Mouse (Mus musculus) testis, adult 2 months (tissue): ENCODE data around the gene Zfp646.

Experiments used
- CTCF ChIP-seq: fragments of 200-500 bp; IDR thresholded peaks from 2 replicates; pipeline ENCODE4 v1.5.1; 2012; ENCODE audit warnings: low read depth, mild to moderate bottlenecking, inconsistent platforms, low read length, moderate library complexity; ENCODE audit not compliant: control insufficient read depth, insufficient read depth, insufficient replicate concordance
- POLR2A ChIP-seq: fragments of 200-500 bp; IDR thresholded peaks from 2 replicates; pipeline ENCODE4 v1.6.1; 2012; ENCODE audit warnings: low read depth, mild to moderate bottlenecking, inconsistent platforms, low read length, moderate library complexity; ENCODE audit not compliant: control insufficient read depth

DNA sequence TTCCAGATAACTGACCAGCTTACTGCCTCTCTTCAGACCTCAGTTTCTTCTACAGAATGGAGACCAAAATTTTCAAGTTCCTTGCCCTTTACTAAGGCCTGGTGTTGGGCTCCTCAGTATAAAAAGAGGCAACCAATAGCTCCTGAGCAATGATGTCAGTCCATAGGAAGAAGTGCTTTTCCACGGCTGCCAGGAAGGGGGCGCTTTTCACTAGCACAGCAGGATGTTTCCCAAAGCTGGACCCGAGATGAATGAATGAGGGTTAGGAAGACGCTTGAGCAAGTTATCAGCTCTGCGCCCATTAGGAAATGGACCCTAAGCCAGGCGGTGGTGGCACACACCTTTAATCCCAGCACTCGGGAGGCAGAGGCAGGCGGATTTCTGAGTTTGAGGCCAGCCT lies 45.5 kb downstream of the Zfp646 start:
- TF ChIP-seq CTCF = no peak
- TF ChIP-seq POLR2A = no peak
